Mouse (Mus musculus) neural tube, embryonic 12.5 days (tissue): ENCODE measurements around the gene Fate1. TPM values are rescaled to one million over a fixed set of nuclear protein-coding genes. Genes with fewer than 3 reads are reported as not detected.
"Not testable (repeated sequence)": the region's sequence is repeated elsewhere in the genome, so short reads cannot be mapped to it uniquely, and the experiment has no call there.

Source experiments
- ATAC-seq: fragments of 200-750 bp; cut with Nextera tagmentation; 2 replicates; pipeline ENCODE4 v1.8.0; 2017; ENCODE audit warnings: low read depth, mild to moderate bottlenecking, moderate TSS enrichment, moderate library complexity; ENCODE audit not compliant: low FRiP score
- H3K27ac ChIP-seq: fragments of 300-500 bp; sonication (generic); 2 replicates; pipeline ENCODE4 v1.5.1; 2016
- H3K27me3 ChIP-seq: fragments of 300-500 bp; sonication (generic); replicated peaks from 2 replicates; pipeline ENCODE4 v1.6.1; 2016; ENCODE audit warnings: mild to moderate bottlenecking
- H3K36me3 ChIP-seq: fragments of 300-500 bp; sonication (generic); 2 replicates; pipeline ENCODE4 v1.6.1; 2016; ENCODE audit warnings: mild to moderate bottlenecking
- H3K4me1 ChIP-seq: fragments of 300-500 bp; sonication (generic); 2 replicates; pipeline ENCODE4 v1.6.1; 2016
- H3K4me2 ChIP-seq: fragments of 300-500 bp; sonication (generic); replicated peaks from 2 replicates; pipeline ENCODE4 v1.6.1; 2016; ENCODE audit warnings: mild to moderate bottlenecking
- H3K4me3 ChIP-seq: fragments of 300-500 bp; sonication (generic); 2 replicates; pipeline ENCODE4 v1.5.1; 2016
- H3K9ac ChIP-seq: fragments of 300-500 bp; sonication (generic); 2 replicates; pipeline ENCODE4 v1.6.1; 2016; ENCODE audit warnings: mild to moderate bottlenecking
- H3K9me3 ChIP-seq: fragments of 300-500 bp; sonication (generic); 2 replicates; pipeline ENCODE4 v1.6.1; 2016; ENCODE audit warnings: mild to moderate bottlenecking
- WGBS: fragments of 180-500 bp; shearing (Covaris S2); methylation state at CpG from one replicate; pipeline ENCODE4 v1.1.7; 2016; 5-methylcytosine and 5-hydroxymethylcytosine counted together
- polyA plus RNA-seq: library from polyadenylated mRNA; unstranded; fragments of >200 nt; fragmentation: Nextera tagmentation; extraction: Ambion mirVana; gene quantifications from 2 replicates; pipeline ENCODE4 v1.2.1, GENCODE M21; 2016

Gene Fate1
- not detected in 2 replicates for polyA plus RNA-seq

GRCm38 (mm10) chrX:71972686-71973085, at the start of gene Fate1:
Gene Fate1, plus strand, starts transcription at chrX:71972986.
- Histone ChIP-seq H3K27ac (no peak within 1 kb of the TSS), H3K4me2 (no peak within 1 kb of the TSS), H3K4me1 (no peaks in the 10 kb centered on the region), H3K36me3 (no peaks in the 10 kb centered on the region), H3K9ac (no peak within 1 kb of the TSS), H3K9me3 (no peaks in the 10 kb centered on the region), H3K4me3 (no peak within 1 kb of the TSS), H3K27me3 (no peaks in the 10 kb centered on the region)
- 79% methylated on average over 2 of the region's 2 CpGs for WGBS
- ATAC-seq: no peak

- H3K9me3 ChIP-seq: no peaks in the 10 kb centered on the region
- no peak overlapping the region for H3K9ac ChIP-seq
- H3K4me3 ChIP-seq: no peak overlapping the region
- WGBS: 14% methylated on average over 3 of the region's 3 CpGs
- no peak for ATAC-seq
- H3K27ac ChIP-seq: no peak overlapping the region
- H3K27me3 ChIP-seq: no peaks in the 10 kb centered on the region
- H3K4me1 ChIP-seq: no peaks in the 10 kb centered on the region
- no peak overlapping the region for H3K4me2 ChIP-seq
- no peaks in the 10 kb centered on the region for H3K36me3 ChIP-seq
Measured at GRCm38 (mm10) chrX:71946631-71947030, 26.2 kb upstream of the Fate1 start.

GRCm38 (mm10) chrX:71958366-71958765, 14.4 kb upstream of the Fate1 start:
- H3K9me3 ChIP-seq: no peaks in the 10 kb centered on the region
- H3K36me3 ChIP-seq: no peaks in the 10 kb centered on the region
- ATAC-seq: no peak
- H3K27ac ChIP-seq: no peak overlapping the region
- no peak overlapping the region for H3K9ac ChIP-seq
- H3K4me2 ChIP-seq: no peak overlapping the region
- H3K4me3 ChIP-seq: no peak overlapping the region
- peaks cover under 1% of the 10 kb centered on the region for H3K4me1 ChIP-seq
- no peaks in the 10 kb centered on the region for H3K27me3 ChIP-seq

- Histone ChIP-seq H3K9me3 (no peaks in the 10 kb centered on the region), H3K4me2 (peak within 1 kb of the TSS; percentile 68), H3K36me3 (no peaks in the 10 kb centered on the region), H3K4me1 (peaks cover 6% of the 10 kb centered on the region), H3K27me3 (no peaks in the 10 kb centered on the region), H3K9ac (peak within 1 kb of the TSS; percentile 74), H3K27ac (no peak within 1 kb of the TSS), H3K4me3 (peak within 1 kb of the TSS; percentile 47)
- 22% methylated on average over 66 of the region's 72 CpGs for WGBS
- ATAC-seq: peak; percentile 94
Measured at GRCm38 (mm10) chrX:71962073-71963051, 10.4 kb upstream of the Fate1 start, which contains the start of gene Prrg3. Gene Prrg3, plus strand, starts transcription at chrX:71962624.

- H3K9me3 ChIP-seq: no peaks in the 10 kb centered on the region
- ATAC-seq: peak; percentile 48
- H3K9ac ChIP-seq: peak overlapping the region; percentile 74; the same call in 1 of the 2 replicates
- WGBS: 30% methylated on average over 9 of the region's 9 CpGs
- peak overlapping the region; percentile 47 for H3K4me3 ChIP-seq
- peak overlapping the region; percentile 68 for H3K4me2 ChIP-seq
- H3K36me3 ChIP-seq: no peaks in the 10 kb centered on the region
- H3K4me1 ChIP-seq: peaks cover 6% of the 10 kb centered on the region
- no peaks in the 10 kb centered on the region for H3K27me3 ChIP-seq
- H3K27ac ChIP-seq: no peak overlapping the region
Measured at GRCm38 (mm10) chrX:71963275-71963912, 9.4 kb upstream of the Fate1 start.

GRCm38 (mm10) chrX:71968216-71968615, 4.6 kb upstream of the Fate1 start:
- Histone ChIP-seq H3K9me3 (no peaks in the 10 kb centered on the region), H3K27me3 (no peaks in the 10 kb centered on the region), H3K36me3 (no peaks in the 10 kb centered on the region), H3K4me2 (no peak overlapping the region), H3K4me1 (peaks cover 6% of the 10 kb centered on the region; the same call in 1 of the 2 replicates), H3K4me3 (no peak overlapping the region), H3K9ac (no peak overlapping the region), H3K27ac (no peak overlapping the region)
- ATAC-seq: no peak
- WGBS: 85% methylated on average over 1 of the region's 1 CpGs

GRCm38 (mm10) chrX:71968816-71969215, 4.0 kb upstream of the Fate1 start:
- Histone ChIP-seq H3K9me3 (no peaks in the 10 kb centered on the region), H3K4me3 (no peak overlapping the region), H3K9ac (no peak overlapping the region), H3K27ac (no peak overlapping the region), H3K36me3 (no peaks in the 10 kb centered on the region), H3K4me2 (no peak overlapping the region), H3K27me3 (no peaks in the 10 kb centered on the region), H3K4me1 (0 out of 2 replicates have a peak, but pooled peaks cover under 1% of the 10 kb centered on the region)
- WGBS: 78% methylated on average over 6 of the region's 6 CpGs
- ATAC-seq: no peak

GRCm38 (mm10) chrX:71971325-71971724, 1.5 kb upstream of the Fate1 start:
- Histone ChIP-seq H3K9ac (no peak overlapping the region), H3K4me2 (no peak overlapping the region), H3K27ac (no peak overlapping the region), H3K36me3 (no peaks in the 10 kb centered on the region), H3K4me3 (no peak overlapping the region), H3K27me3 (no peaks in the 10 kb centered on the region), H3K9me3 (no peaks in the 10 kb centered on the region), H3K4me1 (no peaks in the 10 kb centered on the region)
- no peak for ATAC-seq
- WGBS: 81% methylated on average over 5 of the region's 5 CpGs

- H3K4me2 ChIP-seq, H3K9me3 ChIP-seq, ATAC-seq, H3K4me3 ChIP-seq, H3K9ac ChIP-seq, H3K36me3 ChIP-seq, H3K4me1 ChIP-seq, H3K27ac ChIP-seq, H3K27me3 ChIP-seq: not testable (repeated sequence)
Measured at GRCm38 (mm10) chrX:71977681-71978080, 4.9 kb downstream of the Fate1 start.

GRCm38 (mm10) chrX:71980443-71980842, 7.7 kb downstream of the Fate1 start:
- H3K4me2 ChIP-seq: no peak overlapping the region
- no peaks in the 10 kb centered on the region for H3K36me3 ChIP-seq
- WGBS: 84% methylated on average over 3 of the region's 3 CpGs
- no peak overlapping the region for H3K27ac ChIP-seq
- no peak overlapping the region for H3K4me3 ChIP-seq
- no peaks in the 10 kb centered on the region for H3K9me3 ChIP-seq
- no peaks in the 10 kb centered on the region for H3K27me3 ChIP-seq
- ATAC-seq: no peak
- no peaks in the 10 kb centered on the region for H3K4me1 ChIP-seq
- H3K9ac ChIP-seq: no peak overlapping the region

GRCm38 (mm10) chrX:71981322-71981721, 8.5 kb downstream of the Fate1 start:
- no peak overlapping the region for H3K4me3 ChIP-seq
- no peak overlapping the region for H3K4me2 ChIP-seq
- H3K4me1 ChIP-seq: no peaks in the 10 kb centered on the region
- H3K9me3 ChIP-seq: no peaks in the 10 kb centered on the region
- no peaks in the 10 kb centered on the region for H3K27me3 ChIP-seq
- H3K9ac ChIP-seq: no peak overlapping the region
- WGBS: 60% methylated on average over 2 of the region's 2 CpGs
- no peaks in the 10 kb centered on the region for H3K36me3 ChIP-seq
- no peak for ATAC-seq
- no peak overlapping the region for H3K27ac ChIP-seq

GRCm38 (mm10) chrX:71983205-71983604, 10.4 kb downstream of the Fate1 start:
- Histone ChIP-seq H3K36me3 (no peaks in the 10 kb centered on the region), H3K27me3 (no peaks in the 10 kb centered on the region), H3K4me1 (no peaks in the 10 kb centered on the region), H3K4me3 (no peak overlapping the region), H3K9ac (no peak overlapping the region), H3K9me3 (no peaks in the 10 kb centered on the region), H3K27ac (no peak overlapping the region), H3K4me2 (no peak overlapping the region)
- WGBS: 77% methylated on average over 2 of the region's 2 CpGs
- ATAC-seq: no peak
